Mouse (Mus musculus) MEL (cell line): Measurements from ENCODE around the gene Ddx19b.

ENCODE experiments used
- CHD2 ChIP-seq: IDR thresholded peaks from 2 replicates; pipeline ENCODE4 v1.6.1; 2011; ENCODE audit warnings: low read length, improper control_type of control experiment
- CTCF ChIP-seq, 3 experiments: IDR thresholded peaks in 2 of 3; conservative IDR thresholded peaks in 1 of 3; 2 replicates each; pipeline ENCODE4 v1.5.1; 2011 to 2012; ENCODE audit warnings: low read length in 3 of 3, low read depth in 2 of 3, mild to moderate bottlenecking in 2 of 3, improper control_type of control experiment in 1 of 3, inconsistent platforms in 1 of 3, mixed read lengths in 1 of 3, moderate library complexity in 1 of 3; ENCODE audit not compliant: control insufficient read depth in 1 of 3, insufficient read depth in 1 of 3, poor library complexity in 1 of 3, severe bottlenecking in 1 of 3
- MAX ChIP-seq: IDR thresholded peaks from 2 replicates; pipeline ENCODE4 v1.6.1; 2011; ENCODE audit warnings: low read length, improper control_type of control experiment
- MYC ChIP-seq: IDR thresholded peaks from 2 replicates; pipeline ENCODE4 v1.6.1; 2011; ENCODE audit warnings: low read depth, mild to moderate bottlenecking, low read length, improper control_type of control experiment, moderate library complexity
- RCOR1 ChIP-seq: IDR thresholded peaks from 2 replicates; pipeline ENCODE4 v1.6.1; 2012; ENCODE audit warnings: low read depth, mild to moderate bottlenecking, inconsistent platforms, low read length, improper control_type of control experiment
- USF1 ChIP-seq: IDR thresholded peaks from 2 replicates; pipeline ENCODE4 v1.6.1; 2014; ENCODE audit warnings: low read depth, mild to moderate bottlenecking, inconsistent platforms, low read length, improper control_type of control experiment, moderate library complexity
- USF2 ChIP-seq, 2 experiments: IDR thresholded peaks; 2 replicates each; pipeline ENCODE4 v1.6.1; 2011 to 2012; ENCODE audit warnings: improper control_type of control experiment in 2 of 2, low read length in 2 of 2, borderline replicate concordance in 1 of 2, inconsistent platforms in 1 of 2, low read depth in 1 of 2, mild to moderate bottlenecking in 1 of 2; ENCODE audit not compliant: insufficient read depth in 1 of 2

- TF ChIP-seq RCOR1: no peak
- TF ChIP-seq MYC: peak; percentile 47; the same call in 1 of the 2 replicates
- peak; percentile 87 to 89 (median 88) for TF ChIP-seq CTCF (IDR thresholded peaks at IDR 0.05 in 2 of 3, conservative IDR thresholded peaks at IDR 0.05 in 1 of 3; ENCODE audit: control insufficient read depth in 1 of 3, insufficient read depth in 1 of 3, low read depth in 2 of 3, low read length in 3 of 3, poor library complexity in 1 of 3, severe bottlenecking in 1 of 3)
- no peak for TF ChIP-seq CHD2
- no peak for TF ChIP-seq USF2 (IDR thresholded peaks at IDR 0.05; ENCODE audit: borderline replicate concordance in 1 of 2, insufficient read depth in 1 of 2, low read depth in 1 of 2, low read length in 2 of 2)
- TF ChIP-seq USF1: no peak
- TF ChIP-seq MAX: peak; percentile 80; the same call in 1 of the 2 replicates
These were observed 24.7 kb upstream of the Ddx19b start, which contains the start of gene Exosc6 for GRCm38 (mm10) chr8:111056158-111056663.
